Mouse (Mus musculus): Measurements from ENCODE around the gene Gck. TPM values are rescaled to one million over a fixed set of nuclear protein-coding genes. Genes with fewer than 3 reads are reported as not detected.
A peak's percentile ranks its signal among the peaks of the same experiment; 100 is the strongest.
"Not testable (repeated sequence)": the region's sequence is repeated elsewhere in the genome, so short reads cannot be mapped to it uniquely, and the experiment has no call there.

Gck gene
- total RNA-seq, 1 experiment from 2014 or later = not detected

DNA sequence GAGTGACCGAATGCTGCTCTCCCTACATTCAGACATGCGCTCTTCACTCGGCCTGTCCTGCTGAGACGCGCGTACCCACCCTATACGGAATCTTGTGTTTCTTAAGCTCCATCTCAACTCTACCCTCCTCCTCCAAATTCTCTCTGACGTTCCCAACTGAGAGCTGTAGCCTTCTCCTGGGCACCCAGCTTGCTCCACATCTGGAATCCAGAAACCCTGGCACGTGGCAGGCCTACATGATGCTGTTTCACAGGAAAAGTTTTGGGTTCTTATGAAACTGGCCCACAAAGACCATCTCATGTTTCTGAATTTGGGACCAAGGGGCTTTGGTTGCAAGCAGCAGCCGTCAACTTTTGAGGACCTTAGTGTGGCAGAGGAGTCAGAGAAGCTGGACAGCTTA lies 50.6 kb downstream of the Gck start:
- no peak for ATAC-seq (replicated peaks in 1 of 2; ENCODE audit: insufficient read depth in 1 of 2, low FRiP score in 2 of 2, low TSS enrichment in 1 of 2, low read depth in 1 of 2, poor library complexity in 2 of 2, severe bottlenecking in 2 of 2)

DNA sequence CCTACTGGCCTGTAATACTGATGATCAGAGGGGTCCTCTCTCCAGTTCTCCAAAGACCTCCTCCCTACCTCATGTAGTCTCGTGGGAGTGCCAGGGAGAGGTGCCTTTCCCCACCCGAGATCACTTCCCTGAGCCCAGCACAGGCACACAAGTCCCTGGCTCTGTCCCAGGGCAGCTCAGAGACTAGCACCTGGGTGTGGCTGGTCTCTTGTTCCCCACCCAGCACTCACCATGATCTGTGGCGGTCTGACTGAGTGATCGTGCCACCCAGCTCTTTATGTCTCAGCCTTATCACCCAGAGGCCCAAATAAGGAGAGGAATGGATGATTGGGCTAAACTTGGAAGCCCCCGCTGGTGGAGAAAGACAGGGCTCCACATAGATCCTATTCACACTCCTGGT lies 51.4 kb downstream of the Gck start, which contains the start of gene Myl7:
Gene Myl7 (minus strand): TSS at position 252 of the 400 bp plus-strand sequence.
- no peak for ATAC-seq (replicated peaks in 1 of 2; ENCODE audit: insufficient read depth in 1 of 2, low FRiP score in 2 of 2, low TSS enrichment in 1 of 2, low read depth in 1 of 2, poor library complexity in 2 of 2, severe bottlenecking in 2 of 2)

DNA sequence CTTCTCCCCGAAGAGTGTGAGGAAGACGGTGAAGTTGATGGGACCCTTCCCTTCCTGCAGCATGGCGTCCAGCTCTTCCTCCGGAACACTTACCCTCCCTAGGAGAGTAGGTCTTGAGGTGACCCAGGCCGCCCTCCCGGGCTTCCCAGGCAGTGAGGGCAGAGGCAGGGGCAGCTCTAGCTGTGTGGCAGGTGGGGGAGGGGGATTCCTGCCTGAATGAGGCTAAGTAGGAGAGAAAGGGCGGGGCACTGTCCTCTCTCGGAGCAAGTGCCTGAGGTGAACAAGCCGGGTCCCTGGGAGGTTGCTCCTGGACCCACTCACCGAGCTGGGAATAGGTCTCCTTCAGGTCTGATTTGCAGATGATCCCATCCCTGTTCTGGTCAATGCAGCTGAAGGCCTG lies 52.0 kb downstream of the Gck start:
- no peak for ATAC-seq (replicated peaks in 1 of 2; ENCODE audit: insufficient read depth in 1 of 2, low FRiP score in 2 of 2, low TSS enrichment in 1 of 2, low read depth in 1 of 2, poor library complexity in 2 of 2, severe bottlenecking in 2 of 2)

DNA sequence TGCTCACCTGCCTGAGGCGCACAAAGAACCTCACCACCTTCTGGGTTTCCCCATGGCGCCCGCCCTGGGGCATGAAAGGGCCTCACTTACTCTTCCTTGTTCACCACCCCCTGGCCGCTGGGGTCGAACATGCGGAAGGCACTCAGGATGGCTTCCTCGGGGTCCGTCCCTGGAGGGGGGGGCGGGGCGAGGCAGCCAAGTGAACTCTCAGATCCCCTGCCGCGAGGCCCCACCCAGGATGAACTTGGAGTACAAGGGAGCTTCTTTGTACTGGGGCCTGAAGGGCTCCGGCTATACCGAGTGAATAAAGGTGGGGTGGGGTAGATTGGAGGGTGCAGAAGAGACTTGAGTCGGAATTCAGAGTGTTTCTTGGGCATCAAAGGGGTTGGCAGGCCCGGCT lies 52.7 kb downstream of the Gck start:
- 0 out of 4 replicates have a peak, but pooled peaks of 1 of the 2 experiments have one; percentile 1 for ATAC-seq (replicated peaks in 1 of 2; ENCODE audit: insufficient read depth in 1 of 2, low FRiP score in 2 of 2, low TSS enrichment in 1 of 2, low read depth in 1 of 2, poor library complexity in 2 of 2, severe bottlenecking in 2 of 2)

DNA sequence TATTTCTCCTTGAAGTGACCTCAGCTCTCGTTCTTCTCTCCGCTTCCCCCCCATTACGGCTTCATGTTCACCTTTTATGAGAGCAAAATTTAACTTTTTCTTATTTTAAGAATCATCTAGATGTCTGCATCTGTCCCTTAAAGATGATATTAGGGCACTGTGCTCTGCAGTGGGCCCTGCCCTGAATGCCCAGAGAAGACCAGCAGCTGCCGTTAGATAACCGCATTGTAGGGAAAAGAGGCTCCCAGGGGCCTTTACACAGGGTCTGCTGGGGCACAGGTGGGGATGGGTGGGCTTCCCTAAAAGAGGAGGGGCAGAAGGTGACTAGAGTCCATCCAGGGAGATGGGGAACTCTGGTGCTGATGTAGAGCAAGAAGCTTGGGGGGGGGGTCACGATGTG lies 56.1 kb downstream of the Gck start:
- ATAC-seq (replicated peaks in 1 of 2; ENCODE audit: insufficient read depth in 1 of 2, low FRiP score in 2 of 2, low TSS enrichment in 1 of 2, low read depth in 1 of 2, poor library complexity in 2 of 2, severe bottlenecking in 2 of 2) = no peak

DNA sequence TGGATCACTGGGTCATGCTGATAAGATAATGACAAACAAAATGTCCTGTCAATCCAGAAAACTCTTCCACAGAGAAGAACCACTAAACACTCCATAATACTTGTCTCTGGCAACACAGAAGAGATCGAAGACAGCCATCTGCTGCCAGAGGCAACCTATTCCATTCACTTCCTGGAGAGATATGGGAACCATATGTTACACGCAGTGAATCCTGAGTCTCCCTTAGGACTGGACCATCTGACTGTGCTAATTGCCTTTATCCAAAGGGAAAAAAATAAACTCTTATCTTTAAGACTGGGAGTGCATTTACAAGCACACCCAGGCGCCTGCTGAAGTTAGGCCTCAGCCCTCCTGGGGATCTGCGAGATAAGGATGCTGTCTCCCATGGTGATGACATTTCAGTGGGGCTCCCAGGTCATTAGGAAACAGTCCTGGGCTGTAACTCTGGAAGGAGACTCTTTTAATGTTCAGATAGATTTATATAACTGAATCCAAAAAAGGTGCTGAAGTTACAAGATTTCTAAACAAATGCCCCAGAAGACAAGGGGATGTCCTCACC lies 57.0 kb downstream of the Gck start:
- ATAC-seq (replicated peaks in 1 of 2; ENCODE audit: insufficient read depth in 1 of 2, low FRiP score in 2 of 2, low TSS enrichment in 1 of 2, low read depth in 1 of 2, poor library complexity in 2 of 2, severe bottlenecking in 2 of 2) = no peak

DNA sequence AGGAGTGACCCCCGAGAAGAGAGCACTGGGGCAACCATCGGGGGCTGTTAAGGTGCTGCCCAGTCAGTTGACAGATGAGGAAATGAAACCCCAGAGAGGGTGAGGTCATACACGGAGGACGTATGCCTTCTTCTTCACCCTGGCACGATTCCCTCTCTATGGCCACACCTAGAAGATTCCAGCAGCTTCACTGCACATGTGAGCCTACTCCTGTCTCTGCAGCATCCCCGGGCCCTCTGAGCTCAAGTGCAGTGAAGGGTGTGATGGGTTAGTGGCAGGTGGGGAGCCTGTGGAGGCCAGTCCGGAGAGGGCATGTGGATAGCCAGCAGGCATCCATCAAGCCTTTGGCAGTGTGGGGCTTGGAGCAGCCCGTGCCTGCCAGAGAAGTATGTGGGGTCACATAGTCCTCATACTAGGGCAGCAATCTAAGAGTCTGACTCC lies 57.7 kb downstream of the Gck start:
- no peak for ATAC-seq (replicated peaks in 1 of 2; ENCODE audit: insufficient read depth in 1 of 2, low FRiP score in 2 of 2, low TSS enrichment in 1 of 2, low read depth in 1 of 2, poor library complexity in 2 of 2, severe bottlenecking in 2 of 2)

DNA sequence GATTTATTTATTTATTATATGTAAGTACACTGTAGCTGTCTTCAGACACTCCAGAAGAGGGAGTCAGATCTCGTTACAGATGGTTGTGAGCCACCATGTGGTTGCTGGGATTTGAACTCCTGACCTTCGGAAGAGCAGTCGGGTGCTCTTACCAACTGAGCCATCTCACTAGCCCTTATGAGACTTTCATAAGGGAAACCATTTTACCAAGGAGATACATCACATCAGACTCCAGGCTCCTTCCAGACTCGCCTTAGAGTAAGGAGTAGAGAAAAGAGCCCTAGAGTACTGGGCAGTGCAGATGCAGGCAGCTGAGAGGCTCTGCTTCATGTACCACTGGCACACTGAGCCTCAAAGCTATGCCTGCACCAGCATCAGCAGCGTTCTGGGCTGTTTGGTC lies 61.3 kb downstream of the Gck start:
- not testable (repeated sequence) for ATAC-seq (replicated peaks in 1 of 2; ENCODE audit: insufficient read depth in 1 of 2, low FRiP score in 2 of 2, low TSS enrichment in 1 of 2, low read depth in 1 of 2, poor library complexity in 2 of 2, severe bottlenecking in 2 of 2)

DNA sequence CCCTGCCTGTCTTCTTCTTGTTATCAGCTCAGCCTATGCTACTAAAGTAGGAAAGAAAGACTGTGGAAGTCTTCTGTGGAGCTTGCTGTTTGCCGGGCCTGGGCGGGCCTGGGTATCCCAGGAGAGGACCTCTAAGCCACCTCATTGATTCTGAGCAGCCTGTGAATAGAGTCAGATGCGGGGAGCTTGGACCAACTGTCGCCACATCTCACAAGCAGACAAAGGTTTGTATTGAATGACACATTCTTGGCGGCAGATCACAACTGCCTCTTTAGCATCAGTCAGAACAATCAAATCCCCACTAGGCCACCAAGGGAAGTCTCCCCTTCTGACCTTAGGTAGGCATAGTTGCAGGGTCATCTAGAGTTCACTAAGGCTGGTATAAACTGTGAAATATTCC lies 62.6 kb downstream of the Gck start:
- ATAC-seq (replicated peaks in 1 of 2; ENCODE audit: insufficient read depth in 1 of 2, low FRiP score in 2 of 2, low TSS enrichment in 1 of 2, low read depth in 1 of 2, poor library complexity in 2 of 2, severe bottlenecking in 2 of 2) = no peak

DNA sequence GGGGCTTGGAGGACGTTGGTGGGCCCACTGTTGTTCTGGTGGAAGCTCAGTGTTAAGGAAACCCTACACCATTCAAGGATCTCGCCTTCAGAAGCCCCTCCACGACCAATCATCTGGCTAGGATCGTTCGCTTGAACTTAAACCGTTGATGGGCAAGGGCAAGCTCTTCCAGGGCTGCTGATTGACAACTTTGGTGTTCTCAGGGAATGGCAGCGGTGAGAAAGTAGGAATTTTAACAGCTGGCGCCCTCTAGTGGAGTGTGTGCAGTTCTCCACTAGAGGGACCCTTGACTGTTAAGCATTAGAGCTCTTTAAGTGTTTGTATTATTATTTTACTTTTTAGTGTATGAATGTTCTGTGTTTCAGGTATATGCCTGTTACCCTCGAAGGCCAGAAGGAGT lies 63.7 kb downstream of the Gck start:
- ATAC-seq (replicated peaks in 1 of 2; ENCODE audit: insufficient read depth in 1 of 2, low FRiP score in 2 of 2, low TSS enrichment in 1 of 2, low read depth in 1 of 2, poor library complexity in 2 of 2, severe bottlenecking in 2 of 2) = peak; percentile 34 to 63; a peak in 2 of 4 replicates

DNA sequence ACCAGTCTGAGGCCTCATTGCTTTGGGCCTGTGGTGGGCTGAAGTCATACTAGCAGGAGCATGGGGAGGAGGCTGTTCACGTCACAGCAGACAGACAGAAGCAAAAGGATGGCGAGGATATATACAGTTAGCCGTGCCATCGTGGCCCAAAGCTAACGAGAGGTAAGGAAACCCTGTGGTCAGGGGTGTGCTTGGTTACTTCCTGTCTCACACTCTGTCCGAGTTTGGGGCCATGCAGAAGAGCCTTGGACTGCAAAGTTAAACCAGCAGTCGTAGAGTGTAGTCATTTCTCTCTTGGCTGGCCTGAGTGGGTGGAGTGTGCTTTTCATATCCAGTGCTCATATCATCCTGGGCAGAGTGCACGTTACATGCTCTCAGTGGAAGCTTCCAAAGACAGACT lies 67.4 kb downstream of the Gck start:
- 0 out of 4 replicates have a peak, but pooled peaks of 1 of the 2 experiments have one; percentile 7 for ATAC-seq (replicated peaks in 1 of 2; ENCODE audit: insufficient read depth in 1 of 2, low FRiP score in 2 of 2, low TSS enrichment in 1 of 2, low read depth in 1 of 2, poor library complexity in 2 of 2, severe bottlenecking in 2 of 2)

DNA sequence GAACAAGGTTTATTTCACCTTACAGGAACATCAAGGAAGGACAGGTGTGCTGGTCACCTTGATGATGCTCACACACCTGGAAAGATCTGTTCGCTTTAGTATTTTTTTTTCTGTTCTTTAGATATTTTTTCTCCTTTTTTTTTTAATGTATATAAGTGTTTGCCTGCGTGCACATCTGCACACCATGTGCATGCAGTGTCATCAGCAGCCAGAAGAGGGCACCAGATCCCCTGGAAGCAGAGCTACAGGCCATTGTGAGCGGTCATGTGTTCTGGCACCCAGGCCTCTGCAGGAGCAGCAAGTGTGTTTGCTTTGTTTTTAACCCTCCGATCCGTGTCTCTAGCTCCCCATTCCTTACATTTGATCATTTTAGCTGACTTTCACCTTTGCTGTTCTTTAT lies 70.0 kb downstream of the Gck start:
- no peak for ATAC-seq (replicated peaks in 1 of 2; ENCODE audit: insufficient read depth in 1 of 2, low FRiP score in 2 of 2, low TSS enrichment in 1 of 2, low read depth in 1 of 2, poor library complexity in 2 of 2, severe bottlenecking in 2 of 2)

DNA sequence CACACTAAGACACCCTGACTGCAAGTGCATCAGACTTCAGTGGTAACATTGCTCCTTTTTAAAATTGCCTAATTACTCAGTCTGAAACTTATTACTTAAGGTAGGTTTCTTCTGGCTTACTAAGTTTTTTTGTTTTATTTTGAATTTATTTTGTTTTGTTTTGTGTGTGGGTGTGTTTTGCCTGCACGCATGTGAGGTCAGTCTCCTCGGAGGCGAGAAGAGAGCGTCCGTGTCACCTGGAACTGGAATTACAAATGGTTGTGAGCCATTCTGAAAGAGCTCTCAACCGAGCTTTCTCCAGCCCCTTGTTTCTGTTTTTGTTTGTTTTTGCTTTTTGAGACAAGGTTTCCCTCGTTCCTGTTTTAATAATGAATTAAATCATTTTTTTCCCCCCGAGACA lies 71.2 kb downstream of the Gck start:
- ATAC-seq (replicated peaks in 1 of 2; ENCODE audit: insufficient read depth in 1 of 2, low FRiP score in 2 of 2, low TSS enrichment in 1 of 2, low read depth in 1 of 2, poor library complexity in 2 of 2, severe bottlenecking in 2 of 2) = no peak

DNA sequence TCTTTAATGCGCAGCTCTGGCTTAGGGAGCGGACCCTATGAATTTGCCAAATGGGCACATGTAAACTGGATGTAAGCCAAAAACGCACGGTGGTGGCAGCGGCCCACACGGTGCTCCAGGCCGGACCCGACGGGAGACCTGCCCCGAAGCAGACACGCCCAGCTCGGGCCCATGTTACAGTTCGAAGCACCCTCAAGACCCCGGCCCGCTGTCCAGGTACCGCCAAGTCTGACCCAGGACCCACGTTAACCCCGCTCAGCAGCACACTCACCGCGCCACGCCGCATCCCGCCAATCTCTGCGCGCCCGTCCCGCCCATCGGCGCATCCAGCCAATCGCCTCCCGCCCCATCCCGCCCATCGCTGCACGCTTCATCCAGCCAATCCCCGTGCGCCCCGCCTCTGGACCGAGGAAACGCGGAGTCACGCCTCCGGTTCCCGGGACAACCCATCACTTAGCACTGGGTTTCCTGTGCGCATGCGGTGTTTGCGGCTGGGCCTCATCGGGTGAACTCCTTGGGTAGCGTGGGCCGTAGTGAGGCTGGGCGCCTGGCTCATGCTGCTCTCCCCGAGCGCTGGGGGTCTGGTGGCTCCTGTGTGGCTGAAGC lies 71.9 kb downstream of the Gck start, which contains the start of gene Pold2:
Gene Pold2 (minus strand): TSS at position 372 of the 606 bp plus-strand sequence.
- ATAC-seq (replicated peaks in 1 of 2; ENCODE audit: insufficient read depth in 1 of 2, low FRiP score in 2 of 2, low TSS enrichment in 1 of 2, low read depth in 1 of 2, poor library complexity in 2 of 2, severe bottlenecking in 2 of 2) = peak; percentile 96 to 97

DNA sequence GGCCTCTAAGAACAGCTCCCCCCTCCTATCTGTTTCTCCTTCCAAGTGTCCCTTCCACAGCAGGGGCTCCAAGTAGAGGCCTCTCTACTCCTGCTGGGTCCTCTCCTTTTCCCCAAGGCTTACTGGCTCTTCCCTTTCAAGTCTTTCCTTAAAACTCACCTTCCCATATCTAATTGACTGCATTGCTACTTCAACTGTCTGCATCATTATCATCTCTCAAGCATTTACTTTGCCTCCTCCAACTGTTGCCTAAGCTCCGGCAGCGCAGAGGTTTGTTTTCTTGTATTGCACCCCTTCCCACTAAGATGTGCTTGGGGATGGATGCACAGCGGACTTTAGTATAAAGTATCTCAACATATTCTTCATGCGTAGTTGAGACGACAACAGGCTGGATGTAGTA lies 72.5 kb downstream of the Gck start:
- ATAC-seq (replicated peaks in 1 of 2; ENCODE audit: insufficient read depth in 1 of 2, low FRiP score in 2 of 2, low TSS enrichment in 1 of 2, low read depth in 1 of 2, poor library complexity in 2 of 2, severe bottlenecking in 2 of 2) = no peak

DNA sequence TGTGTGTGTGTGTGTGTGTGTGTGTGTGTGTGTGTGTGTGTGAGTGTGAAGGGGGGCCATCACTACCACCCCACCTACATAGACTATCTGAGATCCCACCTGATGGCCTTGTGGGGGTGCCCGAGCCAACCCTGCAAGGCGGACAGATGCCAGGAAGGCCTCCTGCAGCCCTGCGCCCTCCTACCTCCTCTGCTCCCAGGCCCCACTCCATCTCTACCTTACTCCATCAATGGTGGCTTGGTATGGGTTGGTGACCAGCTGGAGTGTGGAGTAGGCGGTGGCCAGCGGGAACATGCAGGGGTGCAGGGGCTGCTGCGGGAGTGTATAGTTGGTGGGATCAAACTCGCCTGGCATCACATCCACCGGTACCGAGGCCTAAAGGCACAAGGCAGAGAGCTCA lies 76.7 kb downstream of the Gck start:
- no peak for ATAC-seq (replicated peaks in 1 of 2; ENCODE audit: insufficient read depth in 1 of 2, low FRiP score in 2 of 2, low TSS enrichment in 1 of 2, low read depth in 1 of 2, poor library complexity in 2 of 2, severe bottlenecking in 2 of 2)

DNA sequence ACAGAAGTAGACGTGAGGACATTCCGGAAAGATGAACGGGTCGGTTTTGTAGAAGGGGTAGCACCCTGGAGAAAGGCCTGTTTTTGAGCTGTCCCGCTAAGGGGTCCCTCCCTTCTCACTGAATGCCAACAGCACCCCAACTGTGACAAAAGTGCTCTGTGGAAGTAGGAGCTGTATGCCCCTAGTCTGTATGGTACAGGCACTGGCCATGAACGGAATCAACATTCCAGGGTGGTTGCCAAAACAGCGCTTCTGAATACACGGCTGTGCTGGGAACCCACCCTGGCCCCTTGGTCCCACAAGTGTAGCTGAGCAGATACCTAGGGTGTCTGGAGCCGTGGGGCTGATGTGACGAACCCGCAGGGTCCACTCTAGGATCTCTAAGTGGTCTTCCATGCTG lies 77.2 kb downstream of the Gck start:
- ATAC-seq (replicated peaks in 1 of 2; ENCODE audit: insufficient read depth in 1 of 2, low FRiP score in 2 of 2, low TSS enrichment in 1 of 2, low read depth in 1 of 2, poor library complexity in 2 of 2, severe bottlenecking in 2 of 2) = no peak

DNA sequence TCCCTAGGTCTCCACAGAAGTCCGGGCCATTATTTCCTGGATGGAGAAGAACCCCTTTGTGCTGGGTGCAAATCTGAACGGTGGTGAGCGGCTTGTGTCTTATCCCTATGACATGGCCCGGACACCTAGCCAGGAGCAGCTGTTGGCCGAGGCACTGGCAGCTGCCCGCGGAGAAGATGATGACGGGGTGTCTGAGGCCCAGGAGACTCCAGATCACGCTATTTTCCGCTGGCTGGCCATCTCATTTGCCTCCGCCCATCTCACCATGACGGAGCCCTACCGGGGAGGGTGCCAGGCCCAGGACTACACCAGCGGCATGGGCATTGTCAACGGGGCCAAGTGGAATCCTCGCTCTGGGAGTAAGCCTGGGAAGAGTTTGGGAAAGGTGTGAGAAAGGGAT lies 79.8 kb downstream of the Gck start:
- no peak for ATAC-seq (replicated peaks in 1 of 2; ENCODE audit: insufficient read depth in 1 of 2, low FRiP score in 2 of 2, low TSS enrichment in 1 of 2, low read depth in 1 of 2, poor library complexity in 2 of 2, severe bottlenecking in 2 of 2)

DNA sequence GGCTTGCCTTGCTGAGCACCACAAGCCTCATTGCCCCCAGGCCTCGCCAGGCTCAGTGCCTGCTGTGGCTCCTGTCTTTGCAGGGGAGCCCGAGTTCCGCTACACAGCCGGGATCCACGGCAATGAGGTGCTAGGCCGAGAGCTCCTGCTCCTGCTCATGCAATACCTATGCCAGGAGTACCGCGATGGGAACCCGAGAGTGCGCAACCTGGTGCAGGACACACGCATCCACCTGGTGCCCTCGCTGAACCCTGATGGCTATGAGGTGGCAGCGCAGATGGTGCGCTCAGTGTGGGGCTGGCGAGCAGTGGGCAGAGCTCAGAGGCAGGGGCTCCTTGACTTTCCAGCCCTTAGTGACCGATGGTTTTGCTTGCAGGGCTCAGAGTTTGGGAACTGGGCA lies 80.5 kb downstream of the Gck start:
- ATAC-seq (replicated peaks in 1 of 2; ENCODE audit: insufficient read depth in 1 of 2, low FRiP score in 2 of 2, low TSS enrichment in 1 of 2, low read depth in 1 of 2, poor library complexity in 2 of 2, severe bottlenecking in 2 of 2) = no peak

Data from hematopoietic stem cell, adult 5-6 weeks (primary cell).